20 mouse cellular contexts compared by ENCODE assay signal in the genomic region with DNA sequence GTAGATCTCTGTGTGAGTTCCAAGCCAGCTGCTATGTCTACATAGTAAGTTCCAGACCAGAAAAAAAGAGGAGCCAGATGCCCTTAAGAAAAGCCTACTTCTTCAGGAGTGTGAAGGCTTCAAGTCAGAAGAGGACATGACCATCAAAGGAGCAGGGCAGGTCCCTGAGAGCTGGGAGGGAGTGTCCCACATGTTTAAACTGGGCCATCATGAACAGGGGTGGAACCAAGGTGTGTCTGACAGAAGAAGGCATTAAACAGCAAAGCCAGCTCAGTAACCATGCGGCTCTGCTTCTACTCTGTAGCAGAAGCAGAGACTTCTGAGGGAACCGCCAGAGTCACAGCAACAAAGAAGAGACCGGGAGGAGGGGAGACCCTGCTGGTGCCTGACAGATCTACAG. TPM values are rescaled to one million over a fixed set of nuclear protein-coding genes. Genes with fewer than 3 reads are reported as not detected.
DNase-seq lines count a peak whose midpoint lies in the region; ATAC-seq lines count a peak whose summit lies in the region.
"Had no signal": no experiment of that assay in that cellular context is flagged by ENCODE, and none has a peak within 500 bp of the region (broad histone marks: within the 10 kb centered on the region; RNA-seq: fewer than 3 reads in every experiment).

No protein-coding gene starts in this region.

- H3K36me3 ChIP-seq in stomach, embryonic 15.5 days, result no peaks in the 10 kb centered on the region
- H3K36me3 ChIP-seq: embryonic facial prominence, embryonic 12.5 days; forebrain, embryonic 15.5 days; heart, embryonic 12.5 days; hindbrain, embryonic 10.5 days had no signal

- no peak for ATAC-seq in CD4-positive, CD25-positive, alpha-beta regulatory T cell, adult 4 months
- ATAC-seq in stomach, embryonic 15.5 days (ENCODE audit: insufficient read depth, low FRiP score, low read depth), result no peak
- ATAC-seq: activated CD4-positive, CD25-positive, alpha-beta regulatory T cell, adult 4 months; forebrain, embryonic 15.5 days had no signal

- no peaks in the 10 kb centered on the region for H3K4me1 ChIP-seq in stomach, embryonic 15.5 days
- H3K4me1 ChIP-seq: embryonic facial prominence, embryonic 12.5 days; forebrain, embryonic 15.5 days; heart, embryonic 12.5 days; hindbrain, embryonic 10.5 days had no signal

- no peaks in the 10 kb centered on the region for H3K27me3 ChIP-seq in stomach, embryonic 15.5 days (replicated peaks)
- H3K27me3 ChIP-seq: embryonic facial prominence, embryonic 12.5 days; forebrain, embryonic 15.5 days had no signal

- no peak overlapping the region for H3K4me2 ChIP-seq in stomach, embryonic 15.5 days
- H3K4me2 ChIP-seq: embryonic facial prominence, embryonic 12.5 days; forebrain, embryonic 15.5 days; heart, embryonic 12.5 days; hindbrain, embryonic 14.5 days had no signal

- DNase-seq in CD4-positive, CD25-positive, alpha-beta regulatory T cell, adult 2 months (ENCODE audit: low read depth, low spot score), result peak; percentile 24
- peak; percentile 48 for DNase-seq in thymus, postnatal 0 days (ENCODE audit: low spot score)
- no peak for DNase-seq in thymus, adult 18-20 months
- peak; percentile 15 to 17 for DNase-seq in thymus, postnatal 36 days
- no peak for DNase-seq in urinary bladder, postnatal 36 days (ENCODE audit: low spot score in 2 of 2)
- DNase-seq in layer of hippocampus, adult 9-11 months, result no peak
- DNase-seq: adrenal gland, postnatal 14 days; B cell, adult 2 months; cerebellum, adult 11-12 months; cerebellum, adult 9-10 months; cerebellum, postnatal 25 days; gastrocnemius, postnatal 14 days had no signal

- H3K4me3 ChIP-seq in stomach, embryonic 15.5 days (replicated peaks), result no peak overlapping the region
- H3K4me3 ChIP-seq: embryonic facial prominence, embryonic 12.5 days; forebrain, embryonic 15.5 days; heart, embryonic 12.5 days; hindbrain, embryonic 10.5 days had no signal

- H3K9me3 ChIP-seq in stomach, embryonic 15.5 days, result no peaks in the 10 kb centered on the region
- H3K9me3 ChIP-seq: embryonic facial prominence, embryonic 12.5 days; forebrain, embryonic 15.5 days; heart, embryonic 12.5 days; hindbrain, embryonic 10.5 days had no signal

- 0 out of 2 replicates have a peak overlapping the region, but pooled peaks have one; percentile 8 for H3K27ac ChIP-seq in stomach, embryonic 15.5 days
- H3K27ac ChIP-seq: embryonic facial prominence, embryonic 12.5 days; forebrain, embryonic 15.5 days; hindbrain, embryonic 10.5 days; hindbrain, embryonic 14.5 days had no signal

- no peak overlapping the region for H3K9ac ChIP-seq in stomach, embryonic 15.5 days
- H3K9ac ChIP-seq: embryonic facial prominence, embryonic 12.5 days; forebrain, embryonic 15.5 days; heart, embryonic 12.5 days; hindbrain, embryonic 14.5 days had no signal

- WGBS in stomach, embryonic 15.5 days, result 34% methylated on average over 3 of the region's 3 CpGs

RNA-seq across cellular contexts. Expression of gene Srpk1, which starts 21.2 kb away (rescaled TPM):
- polyA plus RNA-seq in CD4-positive, CD25-positive, alpha-beta regulatory T cell, adult 4 months (2017; shearing (Covaris generic)), result 100 to 1,000 TPM; 204 to 234 TPM
- 99.1 and 103 TPM in 2 replicates for polyA plus RNA-seq in thymus, postnatal 0 days (2015; fragmentation: Nextera tagmentation; extraction: Ambion mirVana)
- 75.1 and 79.2 TPM in 2 replicates for polyA plus RNA-seq in stomach, embryonic 15.5 days (2015; fragmentation: Nextera tagmentation; extraction: Ambion mirVana)

RNA-seq across cellular contexts. Expression of gene Slc26a8, which starts 46.3 kb away (rescaled TPM):
- polyA plus RNA-seq in CD4-positive, CD25-positive, alpha-beta regulatory T cell, adult 4 months (2017; shearing (Covaris generic)), result under 1 TPM in 1 of 2 experiments, not detected in 1; 0.32 TPM
- polyA plus RNA-seq in thymus, postnatal 0 days (2015; fragmentation: Nextera tagmentation; extraction: Ambion mirVana), result 0.42 and 0.79 TPM in 2 replicates
- polyA plus RNA-seq in stomach, embryonic 15.5 days (2015; fragmentation: Nextera tagmentation; extraction: Ambion mirVana), result 0.48 and 0.49 TPM in 2 replicates
- polyA plus RNA-seq: activated CD4-positive, CD25-positive, alpha-beta regulatory T cell, adult 4 months had no signal

RNA-seq across cellular contexts. Expression of gene Mapk14, which starts 47.4 kb away (rescaled TPM):
- 10 to 100 TPM; 17.8 to 20.7 TPM for polyA plus RNA-seq in CD4-positive, CD25-positive, alpha-beta regulatory T cell, adult 4 months (2017; shearing (Covaris generic))
- polyA plus RNA-seq in thymus, postnatal 0 days (2015; fragmentation: Nextera tagmentation; extraction: Ambion mirVana), result 42.2 and 45.7 TPM in 2 replicates
- 40.7 and 44.9 TPM in 2 replicates for polyA plus RNA-seq in stomach, embryonic 15.5 days (2015; fragmentation: Nextera tagmentation; extraction: Ambion mirVana)

Comparison
In these comparisons a context has a peak if more than half of its experiments do, and no peak if none do; other contexts are left out.
1. DNase-seq: peak in CD4-positive, CD25-positive, alpha-beta regulatory T cell, adult 2 months (single experiment), thymus, postnatal 0 days (single experiment) and thymus, postnatal 36 days (2 of 2); none in thymus, adult 18-20 months (0 of 2), urinary bladder, postnatal 36 days (0 of 2) and layer of hippocampus, adult 9-11 months (single experiment).